Comparison of ENCODE assay signal across 8 mouse cellular contexts in genomic region chr13:99352758-99353489, GRCm38 (mm10). TPM values are rescaled to one million over a fixed set of nuclear protein-coding genes. Genes with fewer than 3 reads are reported as not detected.
DNase-seq lines count a peak whose midpoint lies in the region; ATAC-seq and TF ChIP-seq lines count a peak whose summit lies in the region.

No protein-coding gene starts in this region.

- peak overlapping the region; percentile 95 for H3K27ac ChIP-seq in gastrocnemius, adult 2 months
- peak overlapping the region; percentile 79 for H3K27ac ChIP-seq in hindbrain, postnatal 0 days
- H3K27ac ChIP-seq in left cerebral cortex, adult 2 months, result peak overlapping the region; percentile 86

- no peaks in the 10 kb centered on the region for H3K27me3 ChIP-seq in hindbrain, postnatal 0 days (ENCODE audit: insufficient read depth, low read length)

- intact Hi-C loops in gastrocnemius, adult 2 months (cut with DNase I), result loop anchor here (1.0 to 5.0 kb wide), 2 partner anchors 484 to 604 kb away; no protein-coding TSS in a partner anchor
- intact Hi-C loops in left cerebral cortex, adult 2 months (cut with DNase I), result loop anchor here (2.0 kb wide), 1 partner anchor 486 kb away; no protein-coding TSS in a partner anchor

- 0 out of 2 replicates have a peak, but pooled peaks cover 4% of the 10 kb centered on the region for H3K4me1 ChIP-seq in hindbrain, postnatal 0 days (ENCODE audit: insufficient read depth, low read length)

- peak overlapping the region; percentile 80 for H3K4me3 ChIP-seq in gastrocnemius, adult 2 months
- H3K4me3 ChIP-seq in hindbrain, postnatal 0 days (ENCODE audit: low read length), result peak overlapping the region; percentile 39
- H3K4me3 ChIP-seq in left cerebral cortex, adult 2 months, result peak overlapping the region; percentile 41

- no peaks in the 10 kb centered on the region for H3K9me3 ChIP-seq in hindbrain, postnatal 0 days (ENCODE audit: low read length)

- peak overlapping the region; percentile 45 for H3K9ac ChIP-seq in hindbrain, postnatal 0 days (replicated peaks; ENCODE audit: low read length)

- H3K4me2 ChIP-seq in hindbrain, postnatal 0 days (ENCODE audit: low read depth, low read length), result peak overlapping the region; percentile 70

- no peak; the same call in 1 of the 2 replicates for TF ChIP-seq CTCF in gastrocnemius, adult 2 months (IDR thresholded peaks at IDR 0.05)
- peak; percentile 100 for TF ChIP-seq CTCF in hindbrain, postnatal 0 days (IDR thresholded peaks at IDR 0.05; ENCODE audit: low read depth)
- TF ChIP-seq CTCF in left cerebral cortex, adult 2 months (IDR thresholded peaks at IDR 0.05), result peak; percentile 98

- peaks cover 4% of the 10 kb centered on the region; the same call in 1 of the 2 replicates for H3K36me3 ChIP-seq in hindbrain, postnatal 0 days (ENCODE audit: insufficient read depth, low read length)

- peak; percentile 99 for DNase-seq in ZHBTc4 (ENCODE audit: low read depth, low spot score)
- DNase-seq in gastrocnemius, adult 2 months, result peak; percentile 97
- peak; percentile 98 for DNase-seq in hindbrain, postnatal 0 days (ENCODE audit: low spot score)
- peak; percentile 94 to 97 for DNase-seq in left cerebral cortex, adult 2 months (ENCODE audit: extremely low spot score in 1 of 2, low spot score in 2 of 2)
- peak; percentile 95 to 97 for DNase-seq in right cerebral cortex, adult 2 months (ENCODE audit: low spot score in 2 of 2)
- DNase-seq in urinary bladder, postnatal 14 days (ENCODE audit: low spot score), result peak; percentile 94

- ATAC-seq in common myeloid progenitor, adult 5-6 weeks (replicated peaks; ENCODE audit: low read depth, poor library complexity, severe bottlenecking), result peak; percentile 100
- peak; percentile 100 for ATAC-seq in hindbrain, postnatal 0 days
- ATAC-seq in megakaryocyte, adult 5-6 weeks (ENCODE audit: poor library complexity, severe bottlenecking), result peak; percentile 100

- 12% methylated on average over 28 of the region's 28 CpGs for WGBS in hindbrain, postnatal 0 days

RNA-seq across cellular contexts. Expression of gene Mrps27, which starts 8.3 kb away (rescaled TPM):
- 28.6 and 35.0 TPM in 2 replicates for total RNA-seq in common myeloid progenitor, adult 5-6 weeks (2017)
- 10 to 100 TPM; 24.0 to 32.9 TPM for total RNA-seq in gastrocnemius, adult 2 months (2021)
- total RNA-seq in hindbrain, postnatal 0 days (2014; rRNA removed), result 16.2 and 17.5 TPM in 2 replicates
- 41.3 and 41.7 TPM in 2 replicates for polyA plus RNA-seq in hindbrain, postnatal 0 days (2015; fragmentation: Nextera tagmentation; extraction: Ambion mirVana)
- 10 to 100 TPM; 25.1 to 28.3 TPM for total RNA-seq in left cerebral cortex, adult 2 months (2021)
- total RNA-seq in megakaryocyte, adult 5-6 weeks (2015), result 7.9 and 8.6 TPM in 2 replicates
- total RNA-seq in megakaryocyte, adult 5-6 weeks (2017), result 6.2 and 11.4 TPM in 2 replicates

RNA-seq across cellular contexts. Expression of gene Ptcd2, which starts 8.4 kb away (rescaled TPM):
- total RNA-seq in common myeloid progenitor, adult 5-6 weeks (2017), result 60.5 and 64.4 TPM in 2 replicates
- total RNA-seq in gastrocnemius, adult 2 months (2021), result 10 to 100 TPM; 20.1 to 35.5 TPM
- total RNA-seq in hindbrain, postnatal 0 days (2014; rRNA removed), result 29.3 and 38.2 TPM in 2 replicates
- polyA plus RNA-seq in hindbrain, postnatal 0 days (2015; fragmentation: Nextera tagmentation; extraction: Ambion mirVana), result 51.2 and 52.8 TPM in 2 replicates
- total RNA-seq in left cerebral cortex, adult 2 months (2021), result 10 to 100 TPM; 33.3 to 34.5 TPM
- total RNA-seq in megakaryocyte, adult 5-6 weeks (2015), result 36.4 and 46.1 TPM in 2 replicates
- 52.1 and 53.7 TPM in 2 replicates for total RNA-seq in megakaryocyte, adult 5-6 weeks (2017)

Comparison
In these comparisons a context has a peak if more than half of its experiments do, and no peak if none do; other contexts are left out.
1. Peak in every context shown above with its lines: DNase-seq, ATAC-seq, H3K4me3 ChIP-seq and H3K27ac ChIP-seq.